Mouse (Mus musculus) liver (tissue): ENCODE measurements around the gene A830018L16Rik.

ENCODE experiments used
- DNase-seq: peaks from one replicate; pipeline ENCODE4 v3.0.0-alpha.2; 2020; ENCODE audit warnings: mixed read lengths

Gene A830018L16Rik

GRCm38 (mm10) chr1:11657341-11658060, 243.6 kb downstream of the A830018L16Rik start:
- DNase-seq: no peak

GRCm38 (mm10) chr1:11658061-11658625, 244.2 kb downstream of the A830018L16Rik start:
- no peak for DNase-seq

DNA sequence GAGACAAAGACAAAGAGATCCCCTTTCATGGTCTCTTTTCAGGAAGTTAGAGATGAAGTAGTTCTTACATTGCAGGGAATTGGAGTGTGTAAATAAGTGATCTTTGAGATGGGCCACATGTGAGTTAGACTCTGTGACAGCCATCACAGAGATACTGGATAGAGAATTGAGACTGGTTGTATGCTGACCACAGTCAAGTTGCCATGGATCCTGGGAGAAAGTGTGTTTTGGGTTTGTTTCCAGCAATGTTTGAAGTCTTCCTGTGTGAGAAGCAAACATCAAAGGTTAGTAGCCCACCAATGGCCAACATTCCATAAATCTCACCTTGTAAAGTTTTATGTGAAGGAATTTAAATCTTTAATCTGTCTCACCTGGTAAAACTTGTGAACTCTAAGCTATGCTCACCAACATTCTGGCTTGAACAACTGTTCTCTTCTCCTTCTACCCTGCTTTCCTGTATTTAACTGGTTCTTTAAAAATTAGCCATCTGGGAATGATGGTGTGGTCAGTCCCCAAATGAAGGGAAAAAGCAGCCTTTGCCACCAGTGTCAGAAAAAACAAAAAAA, 330.9 kb downstream of the A830018L16Rik start:
- no peak for DNase-seq

GRCm38 (mm10) chr1:11748424-11748823, 334.5 kb downstream of the A830018L16Rik start:
- DNase-seq: no peak

- no peak for DNase-seq
Observed at GRCm38 (mm10) chr1:11750065-11750464, 336.2 kb downstream of the A830018L16Rik start.

DNA sequence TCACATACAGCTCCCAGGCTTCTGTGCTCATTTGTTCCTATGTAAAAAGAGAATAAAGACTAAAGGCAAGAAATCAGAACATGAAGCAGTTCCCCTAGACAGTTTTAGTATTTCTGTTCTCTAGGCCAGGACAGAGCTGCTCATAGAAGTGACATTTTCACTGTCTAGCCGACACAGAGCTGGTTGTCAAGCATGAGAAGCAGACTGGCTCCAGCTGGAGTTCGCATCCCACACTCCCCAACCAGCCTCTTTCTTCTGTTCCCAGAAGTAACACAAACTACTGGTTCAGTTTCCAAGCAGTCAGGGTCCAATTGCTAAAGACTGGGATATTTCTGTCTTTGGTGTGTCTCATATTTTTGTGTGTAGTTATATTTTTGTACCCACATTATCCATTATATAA, 336.7 kb downstream of the A830018L16Rik start:
- no peak for DNase-seq

- DNase-seq: no peak
Observed at GRCm38 (mm10) chr1:11751996-11752395, 338.1 kb downstream of the A830018L16Rik start.

DNA sequence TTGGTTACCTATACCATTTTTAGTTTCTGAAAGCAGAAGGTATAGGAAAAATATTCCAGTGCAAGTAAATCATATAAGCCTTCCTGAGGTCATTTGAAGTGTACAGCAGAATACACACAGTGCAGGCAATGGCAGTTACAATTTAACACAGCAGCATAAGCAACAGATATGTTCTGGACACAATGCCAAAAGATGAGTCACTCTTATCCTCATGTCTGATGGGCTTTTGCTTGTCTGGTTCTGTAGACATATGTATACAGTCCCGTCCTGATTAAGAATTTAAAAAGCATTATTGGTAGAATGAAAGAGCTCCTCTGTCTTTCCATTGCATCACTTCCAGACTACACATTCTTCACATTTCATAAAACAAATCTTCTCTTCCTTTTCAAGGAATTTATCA, 374.4 kb downstream of the A830018L16Rik start:
- DNase-seq: no peak

GRCm38 (mm10) chr1:11792820-11793219, 378.9 kb downstream of the A830018L16Rik start:
- no peak for DNase-seq

DNA sequence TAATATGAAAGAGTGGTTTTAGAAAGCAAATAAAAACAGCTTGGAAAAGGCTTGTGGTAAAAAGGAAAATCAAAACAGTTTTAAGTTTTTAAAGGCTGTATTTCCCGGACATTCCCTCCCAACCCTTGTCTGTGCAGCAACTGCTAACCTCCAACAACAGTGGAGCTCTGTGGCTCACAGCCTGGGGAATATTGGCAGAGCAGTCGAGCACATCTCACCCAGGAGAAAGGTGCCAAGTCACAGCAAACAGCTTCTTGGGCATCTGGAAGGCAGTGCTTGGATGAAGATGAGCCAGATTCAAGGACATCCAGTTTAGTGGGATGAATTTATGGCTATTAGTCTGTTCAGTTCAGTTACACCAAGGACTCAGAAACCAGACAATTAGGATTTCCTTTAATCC, 381.8 kb downstream of the A830018L16Rik start:
- DNase-seq: no peak

DNA sequence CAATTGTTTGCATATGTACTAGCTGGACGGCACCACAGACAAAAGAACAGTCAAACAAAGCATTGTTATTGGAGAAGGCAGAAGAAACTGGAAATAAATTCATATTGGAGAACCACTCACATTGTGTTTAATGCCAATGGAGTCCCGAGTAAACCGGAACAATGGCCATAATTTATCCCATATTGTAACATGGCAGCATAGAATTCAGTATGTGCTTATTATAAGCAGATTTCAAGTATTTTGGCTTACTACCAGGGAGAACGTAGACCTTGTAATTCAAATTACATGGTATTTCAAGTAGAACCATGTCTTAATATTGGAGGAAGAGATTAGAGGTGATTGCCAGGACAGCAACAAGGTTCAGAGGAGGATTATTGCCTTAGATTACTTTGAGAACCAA, 458.9 kb downstream of the A830018L16Rik start:
- no peak for DNase-seq

GRCm38 (mm10) chr1:11873573-11873972, 459.7 kb downstream of the A830018L16Rik start:
- no peak for DNase-seq

DNA sequence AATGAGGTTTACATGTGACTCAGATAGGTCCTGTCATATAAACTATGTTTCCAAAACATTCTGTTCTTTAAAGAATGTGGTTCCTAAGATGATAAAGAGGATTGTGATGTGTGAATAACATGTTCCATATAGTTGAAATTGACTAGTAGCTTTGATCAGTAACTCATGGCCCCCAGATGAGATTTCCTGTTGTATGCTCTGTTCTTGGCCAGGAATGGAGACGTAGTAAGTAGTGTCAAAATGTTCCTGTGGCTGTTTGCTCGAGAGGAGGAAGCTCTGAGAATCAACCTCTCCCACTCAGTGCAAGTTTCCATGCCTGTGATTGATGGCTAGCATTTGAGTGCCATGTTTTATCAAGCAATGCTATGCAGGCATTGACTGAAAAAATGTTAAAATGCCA, 467.8 kb downstream of the A830018L16Rik start:
- no peak for DNase-seq

DNA sequence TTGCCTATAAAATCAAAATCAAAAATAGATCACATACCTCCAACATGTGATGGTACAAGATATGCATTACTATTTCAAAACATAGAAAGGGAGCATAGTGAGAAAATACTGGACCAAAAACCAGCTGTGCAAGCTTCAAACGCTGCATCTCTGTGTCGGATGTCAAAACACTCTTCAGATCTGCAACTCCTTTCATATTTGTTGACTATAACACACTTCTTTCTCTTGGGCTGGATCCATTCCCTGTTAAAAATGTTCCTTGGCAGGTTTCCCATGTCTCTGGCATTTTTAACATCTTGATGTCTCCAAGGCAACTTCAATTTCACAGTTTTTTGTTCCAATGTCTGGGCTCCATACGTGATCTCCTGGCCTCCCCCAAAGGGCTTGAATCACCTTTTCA, 481.8 kb downstream of the A830018L16Rik start:
- no peak for DNase-seq

- no peak for DNase-seq
Observed at GRCm38 (mm10) chr1:11915873-11916272, 502.0 kb downstream of the A830018L16Rik start.

DNA sequence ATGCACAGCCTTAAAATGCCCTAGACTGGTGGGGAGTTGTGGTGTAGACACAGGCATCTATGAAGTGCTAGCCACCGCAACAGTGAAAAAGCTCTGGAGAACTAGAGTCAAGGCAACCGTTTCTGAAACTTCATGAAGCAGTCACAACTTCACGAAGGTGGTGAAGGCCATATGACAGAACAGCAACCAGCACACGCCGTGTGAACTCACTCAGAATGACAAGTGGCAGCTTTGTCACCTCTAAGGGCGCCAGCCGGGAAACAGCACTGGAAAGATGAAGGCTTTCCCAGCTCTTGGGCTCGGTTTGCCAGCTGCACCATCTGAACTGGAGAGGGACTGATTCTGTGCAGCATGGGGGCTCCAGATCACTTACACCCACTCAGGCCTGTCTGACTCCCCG, 523.1 kb downstream of the A830018L16Rik start:
- DNase-seq: no peak

- DNase-seq: no peak
Observed at GRCm38 (mm10) chr1:11959421-11960206, 545.7 kb downstream of the A830018L16Rik start.

- no peak for DNase-seq
Observed at GRCm38 (mm10) chr1:11982590-11983136, 568.8 kb downstream of the A830018L16Rik start.

- DNase-seq: no peak
Observed at GRCm38 (mm10) chr1:11990011-11990410, 576.1 kb downstream of the A830018L16Rik start.

DNA sequence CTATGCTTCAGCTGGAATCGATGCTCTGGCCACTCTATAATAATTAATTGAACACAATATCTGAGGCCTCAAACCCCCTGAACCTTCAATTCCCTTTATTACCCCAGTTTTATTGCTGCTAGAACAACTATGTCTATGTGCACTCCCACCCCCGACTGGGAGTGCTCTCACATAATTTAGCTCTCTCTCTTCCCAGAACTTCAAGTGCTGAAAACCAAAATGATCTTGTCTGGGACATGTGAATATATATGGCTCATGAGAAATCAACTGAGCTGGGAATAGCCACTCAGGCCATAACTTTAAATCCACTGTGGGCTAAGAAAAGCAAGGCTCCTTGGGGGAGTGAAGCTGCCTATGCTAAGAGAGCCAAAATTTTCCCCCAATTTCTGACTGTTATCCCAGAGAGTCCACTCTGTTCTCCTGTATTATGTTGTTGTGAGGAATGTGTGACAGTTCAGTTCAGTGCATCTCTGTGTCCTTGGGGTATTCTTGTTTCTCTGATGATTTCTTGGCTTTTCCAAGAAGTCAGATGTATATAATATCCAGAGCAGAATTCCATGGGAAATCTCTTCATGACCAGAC, 582.5 kb downstream of the A830018L16Rik start:
- DNase-seq: no peak

GRCm38 (mm10) chr1:11997574-11997973, 583.7 kb downstream of the A830018L16Rik start:
- DNase-seq: no peak

DNA sequence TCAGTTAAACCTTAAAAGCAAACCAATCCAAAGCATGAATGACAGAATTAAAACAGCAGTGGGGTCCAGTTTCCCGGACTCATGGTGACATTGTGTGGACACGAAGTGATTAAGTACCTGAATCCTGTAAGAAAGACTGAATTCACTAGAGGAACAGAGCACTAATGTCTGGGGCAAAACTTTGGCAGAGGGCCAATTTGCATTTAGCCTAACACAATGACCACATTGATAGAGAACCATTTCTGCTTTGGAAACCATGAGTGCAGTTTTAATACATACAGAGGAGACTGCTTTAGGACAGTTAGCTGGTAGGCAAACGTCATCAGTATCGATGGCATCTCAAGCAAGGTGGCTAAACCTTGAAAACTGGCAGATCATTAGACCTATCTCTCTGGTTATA, 586.7 kb downstream of the A830018L16Rik start:
- DNase-seq: no peak
